Mouse (Mus musculus): ENCODE results near the gene Rnf151. TPM values are rescaled to one million over a fixed set of nuclear protein-coding genes. Genes with fewer than 3 reads are reported as not detected.
A peak's percentile ranks its signal among the peaks of the same experiment; 100 is the strongest.
"Not testable (repeated sequence)": the region's sequence is repeated elsewhere in the genome, so short reads cannot be mapped to it uniquely, and the experiment has no call there.

Rnf151 gene
- total RNA-seq, 2 experiments from 2014 or later: not detected

- no peak for DNase-seq (ENCODE audit: low spot score in 2 of 2)
Observed at GRCm38 (mm10) chr17:24733434-24734050, 15.7 kb upstream of the Rnf151 start.

GRCm38 (mm10) chr17:24732233-24732935 is 14.5 kb upstream of the Rnf151 start:
- DNase-seq (ENCODE audit: low spot score in 2 of 2): no peak

- DNase-seq (ENCODE audit: low spot score in 2 of 2): no peak
Observed at GRCm38 (mm10) chr17:24730787-24731186, 12.9 kb upstream of the Rnf151 start.

- no peak for DNase-seq (ENCODE audit: low spot score in 2 of 2)
Observed at GRCm38 (mm10) chr17:24729067-24729466, 11.2 kb upstream of the Rnf151 start.

GRCm38 (mm10) chr17:24728184-24728583 is 10.3 kb upstream of the Rnf151 start:
- DNase-seq (ENCODE audit: low spot score in 2 of 2): no peak

- DNase-seq (ENCODE audit: low spot score in 2 of 2): no peak
Observed at GRCm38 (mm10) chr17:24727618-24728017, 9.8 kb upstream of the Rnf151 start, which contains the start of gene Rpl3l. Gene Rpl3l (plus strand): TSS chr17:24727820.

GRCm38 (mm10) chr17:24725637-24726390 is 8.0 kb upstream of the Rnf151 start:
- no peak for DNase-seq (ENCODE audit: low spot score in 2 of 2)

- peak; percentile 98 to 99 for DNase-seq (ENCODE audit: low spot score in 2 of 2)
Observed at GRCm38 (mm10) chr17:24724184-24724583, 6.3 kb upstream of the Rnf151 start, which contains the start of gene Ndufb10. Gene Ndufb10 (minus strand): TSS chr17:24724478.

GRCm38 (mm10) chr17:24723881-24724180 is 6.0 kb upstream of the Rnf151 start:
- DNase-seq (ENCODE audit: low spot score in 2 of 2): no peak

- DNase-seq (ENCODE audit: low spot score in 2 of 2): no peak
Observed at GRCm38 (mm10) chr17:24723122-24723880, 5.4 kb upstream of the Rnf151 start.

- no peak for DNase-seq (ENCODE audit: low spot score in 2 of 2)
Observed at GRCm38 (mm10) chr17:24722220-24722924, 4.5 kb upstream of the Rnf151 start.

GRCm38 (mm10) chr17:24721383-24721955 is 3.6 kb upstream of the Rnf151 start:
- DNase-seq (ENCODE audit: low spot score in 2 of 2): not testable (repeated sequence)

- DNase-seq (ENCODE audit: low spot score in 2 of 2): not testable (repeated sequence)
Observed at GRCm38 (mm10) chr17:24720616-24721015, 2.8 kb upstream of the Rnf151 start.

- peak; percentile 96 to 98 for DNase-seq (ENCODE audit: low spot score in 2 of 2)
Observed at GRCm38 (mm10) chr17:24719494-24720222, 1.8 kb upstream of the Rnf151 start.

- DNase-seq (ENCODE audit: low spot score in 2 of 2): not testable (repeated sequence)
Observed at GRCm38 (mm10) chr17:24718938-24719337, 1.1 kb upstream of the Rnf151 start.

- DNase-seq (ENCODE audit: low spot score in 2 of 2): no peak
Observed at GRCm38 (mm10) chr17:24716166-24716682, 1.6 kb downstream of the Rnf151 start.

- no peak for DNase-seq (ENCODE audit: low spot score in 2 of 2)
Observed at GRCm38 (mm10) chr17:24715556-24715955, 2.3 kb downstream of the Rnf151 start.

GRCm38 (mm10) chr17:24708646-24709045 is 9.2 kb downstream of the Rnf151 start:
- no peak for DNase-seq (ENCODE audit: low spot score in 2 of 2)

- no peak for DNase-seq (ENCODE audit: low spot score in 2 of 2)
Observed at GRCm38 (mm10) chr17:24707801-24708425, 9.9 kb downstream of the Rnf151 start.

All from layer of hippocampus, postnatal 10 days (tissue).